Mouse (Mus musculus) left cerebral cortex, postnatal 14 days (tissue): Measurements from ENCODE around the gene Hist1h2bh. TPM values are rescaled to one million over a fixed set of nuclear protein-coding genes. Genes with fewer than 3 reads are reported as not detected.
"Not testable (repeated sequence)": the region's sequence is repeated elsewhere in the genome, so short reads cannot be mapped to it uniquely, and the experiment has no call there.

Experiments
- DNase-seq, 2 experiments: peaks; one replicate each; pipeline ENCODE4 v3.0.0; 2021 to 2022; ENCODE audit warnings: low spot score in 2 of 2, mixed read lengths in 1 of 2
- intact Hi-C: fragments of 180-260 bp; cut with DNase I; formaldehyde crosslinking; loops from one replicate; pipeline ENCODE4 v1.15.1; 2025
- total RNA-seq, 2 experiments: library from RNA; stranded (reverse); gene quantifications; 2 replicates each; pipeline ENCODE4 v1.2.3; 2021

The Hist1h2bh gene
- total RNA-seq, 2 experiments from 2014 or later, result 0.91 to 0.92 TPM

GRCm38 (mm10) chr13:23575271-23575851 is 32.2 kb upstream of the Hist1h2bh start, which contains the start of gene Hist1h3d:
TSS of gene Hist1h3d (plus strand) at chr13:23575763.
- intact Hi-C loops, result no loop called here
- DNase-seq, result peak; percentile 52 to 74

- DNase-seq, intact Hi-C loops: not testable (repeated sequence)
Observed at GRCm38 (mm10) chr13:23574546-23575170, 31.5 kb upstream of the Hist1h2bh start.

GRCm38 (mm10) chr13:23573898-23574524 is 30.8 kb upstream of the Hist1h2bh start, which contains the start of the genes Hist1h2bf and Hist1h2ad:
TSS of gene Hist1h2bf (minus strand) at chr13:23574196.
TSS of gene Hist1h2ad (plus strand) at chr13:23574381.
- DNase-seq, result peak; percentile 96 to 98
- intact Hi-C loops, result not testable (repeated sequence)

- DNase-seq, intact Hi-C loops: not testable (repeated sequence)
Observed at GRCm38 (mm10) chr13:23573034-23573897, 30.1 kb upstream of the Hist1h2bh start.

GRCm38 (mm10) chr13:23572218-23573033 is 29.2 kb upstream of the Hist1h2bh start:
- intact Hi-C loops, result no loop called here
- no peak for DNase-seq

- intact Hi-C loops, DNase-seq: not testable (repeated sequence)
Observed at GRCm38 (mm10) chr13:23571504-23572217, 28.5 kb upstream of the Hist1h2bh start.

GRCm38 (mm10) chr13:23571022-23571503 is 27.9 kb upstream of the Hist1h2bh start, which contains the start of the genes Hist1h2ae and Hist1h2bg:
TSS of gene Hist1h2ae (minus strand) at chr13:23571220.
TSS of gene Hist1h2bg (plus strand) at chr13:23571396.
- intact Hi-C loops, result no loop called here
- peak; percentile 76 to 95 for DNase-seq

- DNase-seq, intact Hi-C loops: not testable (repeated sequence)
Observed at GRCm38 (mm10) chr13:23570261-23571021, 27.2 kb upstream of the Hist1h2bh start.

- DNase-seq, result no peak
- intact Hi-C loops, result no loop called here
Observed at GRCm38 (mm10) chr13:23564482-23564881, 21.3 kb upstream of the Hist1h2bh start.

GRCm38 (mm10) chr13:23562699-23563462 is 19.7 kb upstream of the Hist1h2bh start:
- DNase-seq, result peak; percentile 45 to 69

GRCm38 (mm10) chr13:23561883-23562659 is 18.9 kb upstream of the Hist1h2bh start, which contains the start of gene Hist1h3e:
TSS of gene Hist1h3e (minus strand) at chr13:23562369.
- intact Hi-C loops, result not testable (repeated sequence)

More at GRCm38 (mm10) chr13:23562699-23563462, 19.7 kb upstream of the Hist1h2bh start:
- intact Hi-C loops, result no loop called here

GRCm38 (mm10) chr13:23561531-23561882 is 18.3 kb upstream of the Hist1h2bh start:
- intact Hi-C loops, DNase-seq: not testable (repeated sequence)

More at GRCm38 (mm10) chr13:23561883-23562659, 18.9 kb upstream of the Hist1h2bh start, which contains the start of gene Hist1h3e:
- DNase-seq, result peak; percentile 96 to 98

- DNase-seq, intact Hi-C loops: not testable (repeated sequence)
Observed at GRCm38 (mm10) chr13:23560699-23561098, 17.5 kb upstream of the Hist1h2bh start.

GRCm38 (mm10) chr13:23556906-23557305 is 13.7 kb upstream of the Hist1h2bh start:
- intact Hi-C loops, result no loop called here
- no peak for DNase-seq

GRCm38 (mm10) chr13:23555839-23556416 is 12.7 kb upstream of the Hist1h2bh start:
- peak; percentile 75 to 94 for DNase-seq
- intact Hi-C loops, result no loop called here
